Mouse (Mus musculus): ENCODE data around the gene Rnf185.

DNA sequence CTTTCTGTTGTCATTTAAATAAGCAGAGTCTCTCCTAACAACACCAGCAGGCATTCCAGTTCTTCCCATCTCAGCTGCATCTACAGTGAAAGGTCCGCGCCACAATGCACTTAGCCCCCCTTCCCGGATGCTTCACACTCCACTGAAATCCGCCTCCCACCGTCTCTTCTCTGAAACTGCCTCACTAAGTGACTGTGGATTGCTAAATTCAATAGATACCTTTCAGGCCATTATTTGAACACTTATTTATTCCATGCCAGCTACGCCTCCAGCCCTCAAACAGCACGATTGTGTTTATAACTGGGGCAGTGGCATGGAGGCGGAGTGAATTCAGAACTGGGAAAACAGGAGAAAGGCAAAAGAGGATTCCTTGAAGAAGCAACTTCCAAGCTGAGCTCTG lies 55.6 kb downstream of the Rnf185 start:
- TF ChIP-seq CTCF (IDR thresholded peaks at IDR 0.05; ENCODE audit: borderline replicate concordance, control insufficient read depth, extremely low read depth, insufficient read depth, low read length, poor library complexity) (no peak), POLR2A (IDR thresholded peaks at IDR 0.05; ENCODE audit: control insufficient read depth, extremely low read depth, insufficient read depth, low read length, poor library complexity) (no peak)
